15 mouse cellular contexts compared by ENCODE assay signal in the genomic region with DNA sequence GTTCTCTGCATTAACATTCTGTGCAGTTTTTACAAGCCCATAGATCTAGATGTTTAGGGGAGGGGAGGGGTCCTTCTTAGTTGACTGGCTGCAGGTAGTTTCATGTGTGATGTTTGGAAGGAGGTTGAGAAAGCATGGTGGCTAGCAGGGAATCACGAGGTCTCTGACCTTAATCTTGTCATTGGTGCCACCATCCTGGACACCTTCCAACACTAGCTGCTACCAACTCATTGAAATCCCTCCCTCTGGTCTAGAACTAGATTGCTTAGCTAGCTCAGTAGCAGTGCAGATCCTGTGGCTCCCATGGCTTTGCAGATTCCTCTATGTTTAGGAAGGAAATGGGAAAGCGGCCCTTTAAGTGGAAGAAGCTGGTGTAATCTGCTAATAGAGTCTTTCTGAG. TPM values are rescaled to one million over a fixed set of nuclear protein-coding genes. Genes with fewer than 3 reads are reported as not detected.
DNase-seq lines count a peak whose midpoint lies in the region; ATAC-seq and TF ChIP-seq lines count a peak whose summit lies in the region.
"Had no signal": no experiment of that assay in that cellular context is flagged by ENCODE, and none has a peak within 500 bp of the region (broad histone marks: within the 10 kb centered on the region; RNA-seq: fewer than 3 reads in every experiment).

No protein-coding gene starts in this region.

- no peak for ATAC-seq in heart, embryonic 15.5 days (replicated peaks; ENCODE audit: insufficient number of reproducible peaks, insufficient read depth, low FRiP score, low read depth)
- no peak for ATAC-seq in midbrain, embryonic 13.5 days
- no peak for ATAC-seq in neural tube, embryonic 15.5 days (ENCODE audit: low FRiP score)
- no peak for ATAC-seq in midbrain, postnatal 0 days (ENCODE audit: low FRiP score)

- WGBS in heart, embryonic 15.5 days = 67% methylated on average over 2 of the region's 2 CpGs
- 83% methylated on average over 2 of the region's 2 CpGs for WGBS in midbrain, embryonic 13.5 days
- 80% methylated on average over 2 of the region's 2 CpGs for WGBS in midbrain, embryonic 10.5 days
- WGBS in neural tube, embryonic 15.5 days = 89% methylated on average over 2 of the region's 2 CpGs
- WGBS in midbrain, postnatal 0 days = 85% methylated on average over 2 of the region's 2 CpGs

- DNase-seq in heart, adult 11 months = no peak
- DNase-seq in midbrain, embryonic 10.5 days (ENCODE audit: low spot score) = no peak
- DNase-seq in cerebellum, adult 9-11 months = peak; percentile 60
- DNase-seq in natural killer cell, adult 2 months (ENCODE audit: low spot score in 2 of 2) = no peak
- DNase-seq in midbrain, postnatal 0 days (ENCODE audit: low spot score) = no peak
- DNase-seq: kidney, postnatal 25 days; right cerebral cortex, postnatal 25 days had no signal

- no peaks in the 10 kb centered on the region for H3K9me3 ChIP-seq in heart, embryonic 15.5 days (replicated peaks)
- H3K9me3 ChIP-seq in midbrain, embryonic 13.5 days = no peaks in the 10 kb centered on the region
- no peaks in the 10 kb centered on the region for H3K9me3 ChIP-seq in midbrain, embryonic 10.5 days (replicated peaks)
- no peaks in the 10 kb centered on the region for H3K9me3 ChIP-seq in neural tube, embryonic 15.5 days (replicated peaks)
- H3K9me3 ChIP-seq in midbrain, postnatal 0 days (ENCODE audit: low read length) = no peaks in the 10 kb centered on the region
- H3K9me3 ChIP-seq: forebrain, embryonic 12.5 days; hindbrain, embryonic 12.5 days had no signal

- no peak overlapping the region for H3K4me3 ChIP-seq in heart, embryonic 15.5 days
- H3K4me3 ChIP-seq in midbrain, embryonic 13.5 days (replicated peaks) = peak overlapping the region; percentile 72
- no peak overlapping the region for H3K4me3 ChIP-seq in midbrain, embryonic 10.5 days
- H3K4me3 ChIP-seq in neural tube, embryonic 15.5 days (replicated peaks) = peak overlapping the region; percentile 67; the same call in 1 of the 2 replicates
- no peak overlapping the region for H3K4me3 ChIP-seq in midbrain, postnatal 0 days (ENCODE audit: low read depth, low read length)
- H3K4me3 ChIP-seq: forebrain, embryonic 12.5 days had no signal

- no peaks in the 10 kb centered on the region for H3K36me3 ChIP-seq in heart, embryonic 15.5 days
- no peaks in the 10 kb centered on the region; the same call in 1 of the 2 replicates for H3K36me3 ChIP-seq in midbrain, embryonic 13.5 days
- H3K36me3 ChIP-seq in midbrain, embryonic 10.5 days = peaks cover 7% of the 10 kb centered on the region; the same call in 1 of the 2 replicates
- no peaks in the 10 kb centered on the region for H3K36me3 ChIP-seq in neural tube, embryonic 15.5 days
- peaks cover 10% of the 10 kb centered on the region for H3K36me3 ChIP-seq in midbrain, postnatal 0 days (ENCODE audit: insufficient read depth, low read length)
- H3K36me3 ChIP-seq: hindbrain, embryonic 12.5 days had no signal

- H3K4me1 ChIP-seq in heart, embryonic 15.5 days (replicated peaks) = peaks cover 14% of the 10 kb centered on the region
- peaks cover 11% of the 10 kb centered on the region for H3K4me1 ChIP-seq in midbrain, embryonic 13.5 days (replicated peaks)
- peaks cover 16% of the 10 kb centered on the region for H3K4me1 ChIP-seq in midbrain, embryonic 10.5 days
- H3K4me1 ChIP-seq in neural tube, embryonic 15.5 days = peaks cover 20% of the 10 kb centered on the region
- H3K4me1 ChIP-seq in midbrain, postnatal 0 days (ENCODE audit: insufficient read depth, low read length) = 0 out of 2 replicates have a peak, but pooled peaks cover 6% of the 10 kb centered on the region

- no peak overlapping the region for H3K9ac ChIP-seq in heart, embryonic 15.5 days
- peak overlapping the region; percentile 79; the same call in 1 of the 2 replicates for H3K9ac ChIP-seq in midbrain, embryonic 13.5 days (replicated peaks)
- no peak overlapping the region for H3K9ac ChIP-seq in neural tube, embryonic 15.5 days (replicated peaks)
- H3K9ac ChIP-seq in midbrain, postnatal 0 days (replicated peaks; ENCODE audit: low read length, poor library complexity, severe bottlenecking) = no peak overlapping the region

- peaks cover 11% of the 10 kb centered on the region; the same call in 1 of the 2 replicates for H3K27me3 ChIP-seq in heart, embryonic 15.5 days
- H3K27me3 ChIP-seq in midbrain, embryonic 13.5 days = peaks cover 28% of the 10 kb centered on the region
- peaks cover 24% of the 10 kb centered on the region for H3K27me3 ChIP-seq in midbrain, embryonic 10.5 days (ENCODE audit: low read depth, poor library complexity, severe bottlenecking)
- H3K27me3 ChIP-seq in neural tube, embryonic 15.5 days (replicated peaks) = peaks cover 15% of the 10 kb centered on the region; the same call in 1 of the 2 replicates
- no peaks in the 10 kb centered on the region for H3K27me3 ChIP-seq in midbrain, postnatal 0 days (ENCODE audit: insufficient read depth, low read length)

- no peak overlapping the region for H3K27ac ChIP-seq in heart, embryonic 15.5 days
- no peak overlapping the region for H3K27ac ChIP-seq in midbrain, embryonic 13.5 days
- H3K27ac ChIP-seq in midbrain, embryonic 10.5 days (replicated peaks) = no peak overlapping the region
- H3K27ac ChIP-seq in neural tube, embryonic 15.5 days (replicated peaks) = no peak overlapping the region
- no peak overlapping the region for H3K27ac ChIP-seq in midbrain, postnatal 0 days (ENCODE audit: low read depth, low read length)
- H3K27ac ChIP-seq: forebrain, embryonic 12.5 days; hindbrain, embryonic 12.5 days; stomach, postnatal 0 days had no signal

- TF ChIP-seq CTCF in midbrain, postnatal 0 days (IDR thresholded peaks at IDR 0.05) = no peak

- H3K4me2 ChIP-seq in heart, embryonic 15.5 days = peak overlapping the region; percentile 94; the same call in 1 of the 2 replicates
- H3K4me2 ChIP-seq in midbrain, embryonic 13.5 days (replicated peaks) = peak overlapping the region; percentile 95; the same call in 1 of the 2 replicates
- peak overlapping the region; percentile 68 for H3K4me2 ChIP-seq in neural tube, embryonic 15.5 days
- no peak overlapping the region for H3K4me2 ChIP-seq in midbrain, postnatal 0 days (ENCODE audit: low read depth, low read length, poor library complexity, severe bottlenecking)

RNA-seq across cellular contexts. Expression of a gene that starts 1.5 kb away (rescaled TPM):
- polyA plus RNA-seq in heart, embryonic 15.5 days (2015; fragmentation: Nextera tagmentation; extraction: Ambion mirVana) = 5.3 and 6.7 TPM in 2 replicates
- 7.7 and 8.8 TPM in 2 replicates for polyA plus RNA-seq in midbrain, embryonic 13.5 days (2015; fragmentation: Nextera tagmentation; extraction: Ambion mirVana)
- 4.2 and 5.1 TPM in 2 replicates for polyA plus RNA-seq in midbrain, embryonic 10.5 days (2016; fragmentation: Nextera tagmentation; extraction: Ambion mirVana)
- 53.8 and 57.4 TPM in 2 replicates for polyA plus RNA-seq in neural tube, embryonic 15.5 days (2015; fragmentation: Nextera tagmentation; extraction: Ambion mirVana)
- 42.7 and 47.6 TPM in 2 replicates for total RNA-seq in midbrain, postnatal 0 days (2014; rRNA removed)
- 40.5 and 46.0 TPM in 2 replicates for polyA plus RNA-seq in midbrain, postnatal 0 days (2015; fragmentation: Nextera tagmentation; extraction: Ambion mirVana)

RNA-seq across cellular contexts. Expression of a gene that starts 14.8 kb away (rescaled TPM):
- polyA plus RNA-seq in heart, embryonic 15.5 days (2015; fragmentation: Nextera tagmentation; extraction: Ambion mirVana) = 3.9 and 8.2 TPM in 2 replicates
- polyA plus RNA-seq in midbrain, embryonic 13.5 days (2015; fragmentation: Nextera tagmentation; extraction: Ambion mirVana) = 3.2 and 3.7 TPM in 2 replicates
- 1.5 and 2.0 TPM in 2 replicates for polyA plus RNA-seq in midbrain, embryonic 10.5 days (2016; fragmentation: Nextera tagmentation; extraction: Ambion mirVana)
- 7.1 and 11.9 TPM in 2 replicates for polyA plus RNA-seq in neural tube, embryonic 15.5 days (2015; fragmentation: Nextera tagmentation; extraction: Ambion mirVana)
- 4.7 and 6.2 TPM in 2 replicates for total RNA-seq in midbrain, postnatal 0 days (2014; rRNA removed)
- 9.0 and 9.7 TPM in 2 replicates for polyA plus RNA-seq in midbrain, postnatal 0 days (2015; fragmentation: Nextera tagmentation; extraction: Ambion mirVana)

RNA-seq across cellular contexts. Expression of a gene that starts 19.9 kb away (rescaled TPM):
- polyA plus RNA-seq in heart, embryonic 15.5 days (2015; fragmentation: Nextera tagmentation; extraction: Ambion mirVana) = 2.0 and 10.1 TPM in 2 replicates
- 2.2 and 2.5 TPM in 2 replicates for polyA plus RNA-seq in midbrain, embryonic 13.5 days (2015; fragmentation: Nextera tagmentation; extraction: Ambion mirVana)
- 2.1 and 2.2 TPM in 2 replicates for polyA plus RNA-seq in midbrain, embryonic 10.5 days (2016; fragmentation: Nextera tagmentation; extraction: Ambion mirVana)
- polyA plus RNA-seq in neural tube, embryonic 15.5 days (2015; fragmentation: Nextera tagmentation; extraction: Ambion mirVana) = 2.0 and 12.9 TPM in 2 replicates
- total RNA-seq in midbrain, postnatal 0 days (2014; rRNA removed) = not detected in 2 replicates
- polyA plus RNA-seq in midbrain, postnatal 0 days (2015; fragmentation: Nextera tagmentation; extraction: Ambion mirVana) = 0.70 TPM in 1 of 2 replicates, not detected in the other
- total RNA-seq: left cerebral cortex, postnatal 10 days had no signal
- polyA plus RNA-seq: macrophage had no signal

RNA-seq across cellular contexts. Expression of a gene that starts 25.3 kb away (rescaled TPM):
- polyA plus RNA-seq in heart, embryonic 15.5 days (2015; fragmentation: Nextera tagmentation; extraction: Ambion mirVana) = 233 and 272 TPM in 2 replicates
- 163 and 165 TPM in 2 replicates for polyA plus RNA-seq in midbrain, embryonic 13.5 days (2015; fragmentation: Nextera tagmentation; extraction: Ambion mirVana)
- polyA plus RNA-seq in midbrain, embryonic 10.5 days (2016; fragmentation: Nextera tagmentation; extraction: Ambion mirVana) = 211 and 231 TPM in 2 replicates
- polyA plus RNA-seq in neural tube, embryonic 15.5 days (2015; fragmentation: Nextera tagmentation; extraction: Ambion mirVana) = 156 and 167 TPM in 2 replicates
- total RNA-seq in midbrain, postnatal 0 days (2014; rRNA removed) = 23.3 and 48.2 TPM in 2 replicates
- polyA plus RNA-seq in midbrain, postnatal 0 days (2015; fragmentation: Nextera tagmentation; extraction: Ambion mirVana) = 136 and 145 TPM in 2 replicates

RNA-seq across cellular contexts. Expression of a gene that starts 25.4 kb away (rescaled TPM):
- 66.1 and 93.1 TPM in 2 replicates for polyA plus RNA-seq in heart, embryonic 15.5 days (2015; fragmentation: Nextera tagmentation; extraction: Ambion mirVana)
- 101 and 103 TPM in 2 replicates for polyA plus RNA-seq in midbrain, embryonic 13.5 days (2015; fragmentation: Nextera tagmentation; extraction: Ambion mirVana)
- polyA plus RNA-seq in midbrain, embryonic 10.5 days (2016; fragmentation: Nextera tagmentation; extraction: Ambion mirVana) = 236 and 246 TPM in 2 replicates
- 38.2 and 56.6 TPM in 2 replicates for polyA plus RNA-seq in neural tube, embryonic 15.5 days (2015; fragmentation: Nextera tagmentation; extraction: Ambion mirVana)
- 29.8 and 33.7 TPM in 2 replicates for total RNA-seq in midbrain, postnatal 0 days (2014; rRNA removed)
- polyA plus RNA-seq in midbrain, postnatal 0 days (2015; fragmentation: Nextera tagmentation; extraction: Ambion mirVana) = 18.4 and 21.0 TPM in 2 replicates

Comparison
In these comparisons a context has a peak if more than half of its experiments do, and no peak if none do; other contexts are left out.
1. H3K4me3 ChIP-seq: peak in midbrain, embryonic 13.5 days (single experiment) and neural tube, embryonic 15.5 days (single experiment); none in heart, embryonic 15.5 days (single experiment), midbrain, embryonic 10.5 days (single experiment) and midbrain, postnatal 0 days (single experiment).